Mouse (Mus musculus): ENCODE measurements around the gene B230104I21Rik. TPM values are rescaled to one million over a fixed set of nuclear protein-coding genes. Genes with fewer than 3 reads are reported as not detected.

B230104I21Rik gene
- polyA plus RNA-seq (2015; fragmentation: Nextera tagmentation; extraction: Ambion mirVana), result not detected in 2 replicates

GRCm38 (mm10) chr4:154335761-154336160 lies at the start of gene B230104I21Rik:
Gene B230104I21Rik (plus strand): TSS chr4:154336127.
- Histone ChIP-seq H3K4me1 (peaks cover 60% of the 10 kb centered on the region), H3K27me3 (no peaks in the 10 kb centered on the region), H3K4me2 (replicated peaks) (peak within 1 kb of the TSS; percentile 45), H3K4me3 (no peak within 1 kb of the TSS), H3K9me3 (no peaks in the 10 kb centered on the region), H3K27ac (peak within 1 kb of the TSS; percentile 22; the same call in 1 of the 2 replicates), H3K36me3 (peaks cover 59% of the 10 kb centered on the region), H3K9ac (0 out of 2 replicates have a peak within 1 kb of the TSS, but pooled peaks have one; percentile 8)
- WGBS, result 63% methylated on average over 12 of the region's 12 CpGs
- no peak for ATAC-seq (ENCODE audit: low FRiP score, low read depth)

GRCm38 (mm10) chr4:154293735-154294201 lies 42.2 kb upstream of the B230104I21Rik start:
- Histone ChIP-seq H3K4me3 (no peak overlapping the region), H3K9ac (no peak overlapping the region), H3K36me3 (no peaks in the 10 kb centered on the region), H3K27ac (peak overlapping the region; percentile 23; the same call in 1 of the 2 replicates), H3K27me3 (peaks cover 13% of the 10 kb centered on the region), H3K4me1 (peaks cover 19% of the 10 kb centered on the region), H3K4me2 (replicated peaks) (no peak overlapping the region), H3K9me3 (no peaks in the 10 kb centered on the region)
- ATAC-seq (ENCODE audit: low FRiP score, low read depth), result no peak
- WGBS, result 43% methylated on average over 4 of the region's 4 CpGs

GRCm38 (mm10) chr4:154294262-154294731 lies 41.6 kb upstream of the B230104I21Rik start:
- no peak overlapping the region for H3K9ac ChIP-seq
- ATAC-seq (ENCODE audit: low FRiP score, low read depth), result no peak
- H3K36me3 ChIP-seq, result no peaks in the 10 kb centered on the region
- H3K27ac ChIP-seq, result no peak overlapping the region; the same call in 1 of the 2 replicates
- H3K9me3 ChIP-seq, result no peaks in the 10 kb centered on the region
- 26% methylated on average over 8 of the region's 8 CpGs for WGBS
- peaks cover 18% of the 10 kb centered on the region for H3K27me3 ChIP-seq
- H3K4me3 ChIP-seq, result no peak overlapping the region
- H3K4me1 ChIP-seq, result peaks cover 19% of the 10 kb centered on the region
- H3K4me2 ChIP-seq (replicated peaks), result no peak overlapping the region

GRCm38 (mm10) chr4:154297761-154298160 lies 38.2 kb upstream of the B230104I21Rik start:
- H3K9ac ChIP-seq, result no peak overlapping the region
- H3K4me3 ChIP-seq, result no peak overlapping the region
- ATAC-seq (ENCODE audit: low FRiP score, low read depth), result no peak
- H3K4me1 ChIP-seq, result peaks cover 30% of the 10 kb centered on the region
- peaks cover 40% of the 10 kb centered on the region for H3K27me3 ChIP-seq
- WGBS, result 44% methylated on average over 9 of the region's 9 CpGs
- no peak overlapping the region for H3K27ac ChIP-seq
- no peaks in the 10 kb centered on the region for H3K9me3 ChIP-seq
- H3K36me3 ChIP-seq, result no peaks in the 10 kb centered on the region
- no peak overlapping the region for H3K4me2 ChIP-seq (replicated peaks)

GRCm38 (mm10) chr4:154299541-154300271 lies 36.2 kb upstream of the B230104I21Rik start:
- H3K36me3 ChIP-seq, result no peaks in the 10 kb centered on the region
- ATAC-seq (ENCODE audit: low FRiP score, low read depth), result peak; percentile 51
- WGBS, result under 1% methylated on average over 66 of the region's 66 CpGs
- peaks cover 40% of the 10 kb centered on the region for H3K27me3 ChIP-seq
- peak overlapping the region; percentile 62 for H3K9ac ChIP-seq
- H3K4me2 ChIP-seq (replicated peaks), result peak overlapping the region; percentile 95
- H3K4me1 ChIP-seq, result peaks cover 13% of the 10 kb centered on the region
- H3K4me3 ChIP-seq, result peak overlapping the region; percentile 58
- no peak overlapping the region for H3K27ac ChIP-seq
- no peaks in the 10 kb centered on the region for H3K9me3 ChIP-seq

GRCm38 (mm10) chr4:154301466-154301881 lies 34.5 kb upstream of the B230104I21Rik start, which contains the start of gene Arhgef16:
Gene Arhgef16 (minus strand): TSS chr4:154301676.
- no peaks in the 10 kb centered on the region for H3K9me3 ChIP-seq
- peak within 1 kb of the TSS; percentile 95; the same call in 1 of the 2 replicates for H3K4me2 ChIP-seq (replicated peaks)
- peaks cover 11% of the 10 kb centered on the region for H3K4me1 ChIP-seq
- H3K36me3 ChIP-seq, result no peaks in the 10 kb centered on the region
- no peak within 1 kb of the TSS for H3K9ac ChIP-seq
- H3K4me3 ChIP-seq, result no peak within 1 kb of the TSS
- no peak; the same call in 1 of the 2 replicates for ATAC-seq (ENCODE audit: low FRiP score, low read depth)
- 27% methylated on average over 7 of the region's 7 CpGs for WGBS
- H3K27ac ChIP-seq, result no peak within 1 kb of the TSS
- H3K27me3 ChIP-seq, result peaks cover 40% of the 10 kb centered on the region

GRCm38 (mm10) chr4:154309131-154309530 lies 26.8 kb upstream of the B230104I21Rik start:
- no peaks in the 10 kb centered on the region for H3K36me3 ChIP-seq
- H3K27me3 ChIP-seq, result no peaks in the 10 kb centered on the region
- 83% methylated on average over 2 of the region's 2 CpGs for whole genome bisulfite sequencing
- H3K27ac ChIP-seq, result no peak overlapping the region
- H3K9ac ChIP-seq, result no peak overlapping the region
- no peaks in the 10 kb centered on the region for H3K9me3 ChIP-seq
- no peak for ATAC-seq (ENCODE audit: low FRiP score, low read depth)
- H3K4me1 ChIP-seq, result peaks cover 21% of the 10 kb centered on the region
- H3K4me3 ChIP-seq, result no peak overlapping the region
- H3K4me2 ChIP-seq (replicated peaks), result no peak overlapping the region

GRCm38 (mm10) chr4:154310576-154311262 lies 25.2 kb upstream of the B230104I21Rik start:
- H3K36me3 ChIP-seq, result no peaks in the 10 kb centered on the region; the same call in 1 of the 2 replicates
- H3K4me2 ChIP-seq (replicated peaks), result no peak overlapping the region
- H3K4me1 ChIP-seq, result peaks cover 21% of the 10 kb centered on the region
- WGBS, result 66% methylated on average over 9 of the region's 9 CpGs
- ATAC-seq (ENCODE audit: low FRiP score, low read depth), result no peak
- no peak overlapping the region for H3K27ac ChIP-seq
- H3K4me3 ChIP-seq, result no peak overlapping the region
- H3K9ac ChIP-seq, result no peak overlapping the region
- no peaks in the 10 kb centered on the region for H3K9me3 ChIP-seq
- H3K27me3 ChIP-seq, result no peaks in the 10 kb centered on the region

- Histone ChIP-seq H3K36me3 (peaks cover 3% of the 10 kb centered on the region), H3K9me3 (no peaks in the 10 kb centered on the region), H3K9ac (no peak overlapping the region), H3K4me1 (peaks cover 21% of the 10 kb centered on the region), H3K4me2 (replicated peaks) (0 out of 2 replicates have a peak overlapping the region, but pooled peaks have one; percentile 7), H3K4me3 (no peak overlapping the region), H3K27me3 (no peaks in the 10 kb centered on the region), H3K27ac (peak overlapping the region; percentile 85)
- WGBS, result 79% methylated on average over 2 of the region's 2 CpGs
- ATAC-seq (ENCODE audit: low FRiP score, low read depth), result no peak
Observed at GRCm38 (mm10) chr4:154312143-154312812, 23.6 kb upstream of the B230104I21Rik start.

GRCm38 (mm10) chr4:154312935-154313621 lies 22.8 kb upstream of the B230104I21Rik start:
- H3K27ac ChIP-seq, result peak overlapping the region; percentile 85
- H3K27me3 ChIP-seq, result no peaks in the 10 kb centered on the region
- no peak overlapping the region for H3K4me3 ChIP-seq
- peaks cover 21% of the 10 kb centered on the region for H3K4me1 ChIP-seq
- no peaks in the 10 kb centered on the region for H3K9me3 ChIP-seq
- peak; percentile 65 for ATAC-seq (ENCODE audit: low FRiP score, low read depth)
- H3K36me3 ChIP-seq, result peaks cover 11% of the 10 kb centered on the region
- no peak overlapping the region for H3K9ac ChIP-seq
- 0 out of 2 replicates have a peak overlapping the region, but pooled peaks have one; percentile 7 for H3K4me2 ChIP-seq (replicated peaks)
- WGBS, result 50% methylated on average over 4 of the region's 4 CpGs

GRCm38 (mm10) chr4:154313622-154313967 lies 22.3 kb upstream of the B230104I21Rik start:
- H3K4me2 ChIP-seq (replicated peaks), result no peak overlapping the region
- 73% methylated on average over 11 of the region's 11 CpGs for WGBS
- peak overlapping the region; percentile 85 for H3K27ac ChIP-seq
- H3K36me3 ChIP-seq, result peaks cover 16% of the 10 kb centered on the region
- H3K9ac ChIP-seq, result no peak overlapping the region
- peaks cover 21% of the 10 kb centered on the region for H3K4me1 ChIP-seq
- H3K27me3 ChIP-seq, result no peaks in the 10 kb centered on the region
- ATAC-seq (ENCODE audit: low FRiP score, low read depth), result no peak
- H3K9me3 ChIP-seq, result no peaks in the 10 kb centered on the region
- H3K4me3 ChIP-seq, result no peak overlapping the region

All from limb, embryonic 13.5 days (tissue).